ENCODE assay signal across 9 mouse cellular contexts in the genomic region with DNA sequence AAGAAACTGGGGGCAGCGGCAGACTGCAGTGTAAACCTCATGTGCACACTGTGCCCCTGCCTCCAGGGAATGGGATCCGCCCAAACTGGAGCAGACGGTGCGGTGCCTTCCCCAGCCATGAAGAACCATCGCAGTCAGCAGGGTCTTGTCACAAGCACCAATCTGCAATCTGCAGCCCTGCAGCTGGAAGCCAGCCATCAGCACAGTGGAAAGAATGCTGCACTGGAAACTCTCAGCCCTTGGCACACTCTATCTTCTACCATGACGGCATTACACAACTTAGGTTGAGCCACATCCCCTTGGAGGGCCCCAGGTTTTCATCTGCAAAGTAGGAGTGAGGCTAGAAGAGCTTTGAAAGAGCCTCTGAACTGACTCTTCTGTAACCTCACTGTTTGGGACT.
DNase-seq lines count a peak whose midpoint lies in the region; ATAC-seq and TF ChIP-seq lines count a peak whose summit lies in the region.
"Had no signal": no experiment of that assay in that cellular context is flagged by ENCODE, and none has a peak within 500 bp of the region (broad histone marks: within the 10 kb centered on the region; RNA-seq: fewer than 3 reads in every experiment).

No protein-coding gene starts in this region.

- H3K4me3 ChIP-seq in forebrain, embryonic 14.5 days (ENCODE audit: low read depth, low read length) = no peak overlapping the region
- H3K4me3 ChIP-seq in forebrain, embryonic 11.5 days (ENCODE audit: low read depth, low read length) = no peak overlapping the region
- H3K4me3 ChIP-seq in heart, adult 2 months = no peak overlapping the region
- H3K4me3 ChIP-seq in layer of hippocampus, adult 2 months = no peak overlapping the region
- H3K4me3 ChIP-seq: midbrain, embryonic 12.5 days had no signal

- H3K79me2 ChIP-seq in heart, adult 2 months (replicated peaks; ENCODE audit: control insufficient read depth, insufficient read depth, low read length) = no peaks in the 10 kb centered on the region

- H3K9me3 ChIP-seq in forebrain, embryonic 14.5 days (replicated peaks; ENCODE audit: control insufficient read depth, low read length) = no peaks in the 10 kb centered on the region
- H3K9me3 ChIP-seq in forebrain, embryonic 11.5 days (ENCODE audit: control insufficient read depth, low read length) = no peaks in the 10 kb centered on the region
- H3K9me3 ChIP-seq: midbrain, embryonic 12.5 days had no signal

- intact Hi-C loops in heart, adult 2 months (cut with DNase I) = no loop called here

- H3K27me3 ChIP-seq in forebrain, embryonic 14.5 days (replicated peaks; ENCODE audit: control insufficient read depth, insufficient read depth, low read length) = no peaks in the 10 kb centered on the region
- no peaks in the 10 kb centered on the region for H3K27me3 ChIP-seq in forebrain, embryonic 11.5 days (ENCODE audit: control insufficient read depth, insufficient read depth, low read length)
- no peaks in the 10 kb centered on the region for H3K27me3 ChIP-seq in heart, adult 2 months (ENCODE audit: control insufficient read depth, insufficient read depth, low read length)
- H3K27me3 ChIP-seq: midbrain, embryonic 12.5 days had no signal

- no peak overlapping the region for H3K4me2 ChIP-seq in forebrain, embryonic 14.5 days (ENCODE audit: low read length)
- H3K4me2 ChIP-seq in forebrain, embryonic 11.5 days (ENCODE audit: low read depth, low read length, severe bottlenecking) = no peak overlapping the region
- H3K4me2 ChIP-seq: midbrain, embryonic 12.5 days had no signal

- H3K4me1 ChIP-seq in forebrain, embryonic 14.5 days (ENCODE audit: control insufficient read depth, insufficient read depth, low read length) = peaks cover 5% of the 10 kb centered on the region
- H3K4me1 ChIP-seq in forebrain, embryonic 11.5 days (replicated peaks; ENCODE audit: control insufficient read depth, insufficient read depth, low read length) = no peaks in the 10 kb centered on the region
- H3K4me1 ChIP-seq in heart, adult 2 months (ENCODE audit: control insufficient read depth, insufficient read depth, low read length) = peaks cover 5% of the 10 kb centered on the region; the same call in 1 of the 2 replicates
- H3K4me1 ChIP-seq: midbrain, embryonic 12.5 days had no signal

- no peaks in the 10 kb centered on the region for H3K36me3 ChIP-seq in forebrain, embryonic 14.5 days (ENCODE audit: control insufficient read depth, insufficient read depth, low read length)
- H3K36me3 ChIP-seq in forebrain, embryonic 11.5 days (ENCODE audit: control insufficient read depth, insufficient read depth, low read length) = no peaks in the 10 kb centered on the region
- peaks cover 8% of the 10 kb centered on the region for H3K36me3 ChIP-seq in heart, adult 2 months (ENCODE audit: control insufficient read depth, insufficient read depth, low read length)
- H3K36me3 ChIP-seq: midbrain, embryonic 12.5 days had no signal

- H3K27ac ChIP-seq in forebrain, embryonic 14.5 days (ENCODE audit: low read depth, low read length) = no peak overlapping the region
- no peak overlapping the region for H3K27ac ChIP-seq in forebrain, embryonic 11.5 days (ENCODE audit: low read depth, low read length)
- peak overlapping the region; percentile 64 for H3K27ac ChIP-seq in heart, adult 2 months
- no peak overlapping the region for H3K27ac ChIP-seq in layer of hippocampus, adult 2 months
- H3K27ac ChIP-seq: midbrain, embryonic 12.5 days had no signal

- H3K9ac ChIP-seq in forebrain, embryonic 14.5 days (ENCODE audit: low read length) = no peak overlapping the region
- H3K9ac ChIP-seq in forebrain, embryonic 11.5 days (ENCODE audit: low read length) = no peak overlapping the region
- H3K9ac ChIP-seq in heart, adult 2 months (ENCODE audit: low read depth, low read length) = no peak overlapping the region
- H3K9ac ChIP-seq: midbrain, embryonic 12.5 days had no signal

- TF ChIP-seq POLR2A in heart, adult 2 months (IDR thresholded peaks at IDR 0.05; ENCODE audit: insufficient read depth, low read depth, low read length) = no peak

- 66% methylated on average over 6 of the region's 6 CpGs for WGBS in forebrain, embryonic 14.5 days
- WGBS in forebrain, embryonic 11.5 days = 89% methylated on average over 6 of the region's 6 CpGs
- WGBS in heart, adult 2 months = 16% methylated on average over 6 of the region's 6 CpGs

- peak; percentile 25 for TF ChIP-seq CTCF in heart, adult 2 months (IDR thresholded peaks at IDR 0.05)
- no peak for TF ChIP-seq CTCF in layer of hippocampus, adult 2 months (conservative IDR thresholded peaks at IDR 0.05)

- peak; percentile 93; the same call in 1 of the 2 replicates for TF ChIP-seq EP300 in heart, adult 2 months (IDR thresholded peaks at IDR 0.05; ENCODE audit: insufficient read depth, low read depth, low read length)

- DNase-seq in forebrain, embryonic 14.5 days (ENCODE audit: low spot score) = peak; percentile 73
- DNase-seq in forebrain, embryonic 11.5 days (ENCODE audit: low spot score) = no peak
- DNase-seq in adrenal gland, adult 8-10 months = peak; percentile 78
- peak; percentile 75 to 83 for DNase-seq in heart, adult 2 months
- peak; percentile 67 for DNase-seq in kidney, postnatal 10 days
- no peak for DNase-seq in layer of hippocampus, adult 2 months (ENCODE audit: low spot score in 2 of 2)

- ATAC-seq in forebrain, embryonic 14.5 days = peak; percentile 50; the same call in 1 of the 2 replicates
- no peak for ATAC-seq in forebrain, embryonic 11.5 days (replicated peaks; ENCODE audit: low FRiP score)
- ATAC-seq in megakaryocyte, adult 5-6 weeks (ENCODE audit: poor library complexity, severe bottlenecking) = peak; percentile 52
- no peak for ATAC-seq in frontal cortex, adult (ENCODE audit: low TSS enrichment)

Comparison
In these comparisons a context has a peak if more than half of its experiments do, and no peak if none do; other contexts are left out.
1. ATAC-seq: peak in forebrain, embryonic 14.5 days (single experiment) and megakaryocyte, adult 5-6 weeks (single experiment); none in forebrain, embryonic 11.5 days (single experiment) and frontal cortex, adult (single experiment).
2. DNase-seq: peak in forebrain, embryonic 14.5 days (single experiment), adrenal gland, adult 8-10 months (single experiment), heart, adult 2 months (2 of 2) and kidney, postnatal 10 days (single experiment); none in forebrain, embryonic 11.5 days (single experiment) and layer of hippocampus, adult 2 months (0 of 2).